Mouse (Mus musculus) G1E (cell line): ENCODE measurements around the gene Rhox3g. TPM values are rescaled to one million over a fixed set of nuclear protein-coding genes. Genes with fewer than 3 reads are reported as not detected.
"Not testable (repeated sequence)": the region's sequence is repeated elsewhere in the genome, so short reads cannot be mapped to it uniquely, and the experiment has no call there.

Experiments
- ATAC-seq: 2 replicates; pipeline ENCODE4 v1.8.0; 2016; ENCODE audit warnings: mild to moderate bottlenecking; ENCODE audit not compliant: insufficient number of reproducible peaks, poor library complexity, low FRiP score, severe bottlenecking; ENCODE audit errors: extremely low read depth
- DNase-seq: peaks from one replicate; pipeline ENCODE4 v3.0.0; 2012; ENCODE audit warnings: low spot score
- H3K27me3 ChIP-seq: 2 replicates; pipeline ENCODE4 v1.6.1; 2012; ENCODE audit warnings: mild to moderate bottlenecking, low read length, inconsistent platforms; ENCODE audit not compliant: insufficient read depth
- H3K36me3 ChIP-seq: replicated peaks from 2 replicates; pipeline ENCODE3; 2012; ENCODE audit warnings: mild to moderate bottlenecking, inconsistent platforms
- H3K4me1 ChIP-seq: 2 replicates; pipeline ENCODE4 v1.6.1; 2012; ENCODE audit warnings: low read depth, low read length, inconsistent platforms, mixed read lengths; ENCODE audit not compliant: insufficient read depth
- H3K4me3 ChIP-seq: 2 replicates; pipeline ENCODE4 v1.5.1; 2012; ENCODE audit warnings: low read depth, mild to moderate bottlenecking, inconsistent platforms, low read length, moderate library complexity, mixed read lengths
- H3K9me3 ChIP-seq: replicated peaks from 2 replicates; pipeline ENCODE4 v1.6.1; 2012; ENCODE audit warnings: inconsistent platforms
- polyA plus RNA-seq: library from polyadenylated mRNA; stranded (reverse); fragments of >175 nt; gene quantifications from 2 replicates; pipeline ENCODE4 v1.2.3, GENCODE M21; 2012
- total RNA-seq, 2 experiments: library from RNA; stranded (forward) in 1 of 2; stranded (reverse) in 1 of 2; fragments of 200-1000 nt in 1 of 2; fragments of >200 nt in 1 of 2; fragmentation: Nextera tagmentation in 1 of 2; gene quantifications; 2 replicates each; pipeline ENCODE4 v1.2.3; 2014 to 2017

Rhox3g gene
- total RNA-seq (2014; fragmentation: Nextera tagmentation) (not detected in 2 replicates), total RNA-seq (2017) (not detected in 2 replicates), polyA plus RNA-seq (not detected in 2 replicates)

- not testable (repeated sequence) for DNase-seq, H3K27me3 ChIP-seq, H3K36me3 ChIP-seq, H3K4me3 ChIP-seq, ATAC-seq, H3K9me3 ChIP-seq, H3K4me1 ChIP-seq
Measured at GRCm38 (mm10) chrX:37628512-37628911, at the start of gene Rhox3g. Rhox3g (minus strand) TSS chrX:37628612.

- not testable (repeated sequence) for H3K4me3 ChIP-seq, H3K4me1 ChIP-seq, H3K9me3 ChIP-seq, H3K27me3 ChIP-seq, H3K36me3 ChIP-seq, ATAC-seq, DNase-seq
Measured at GRCm38 (mm10) chrX:37673177-37673576, 44.8 kb upstream of the Rhox3g start, which contains the start of gene Rhox2h. Rhox2h (minus strand) TSS chrX:37673277.

GRCm38 (mm10) chrX:37668664-37669063, 40.3 kb upstream of the Rhox3g start, which contains the start of gene Rhox3h:
Rhox3h (minus strand) TSS chrX:37668764.
- H3K4me1 ChIP-seq, ATAC-seq: not testable (repeated sequence)

GRCm38 (mm10) chrX:37651227-37651626, 22.8 kb upstream of the Rhox3g start, which contains the start of gene Rhox4g:
Rhox4g (minus strand) TSS chrX:37651327.
- ATAC-seq, DNase-seq: not testable (repeated sequence)

More at GRCm38 (mm10) chrX:37668664-37669063, 40.3 kb upstream of the Rhox3g start, which contains the start of gene Rhox3h:
- DNase-seq, H3K27me3 ChIP-seq, H3K9me3 ChIP-seq, H3K4me3 ChIP-seq, H3K36me3 ChIP-seq: not testable (repeated sequence)

GRCm38 (mm10) chrX:37643370-37643769, 15.0 kb upstream of the Rhox3g start, which contains the start of gene Rhox2g:
Rhox2g (minus strand) TSS chrX:37643470.
- not testable (repeated sequence) for DNase-seq

More at GRCm38 (mm10) chrX:37651227-37651626, 22.8 kb upstream of the Rhox3g start, which contains the start of gene Rhox4g:
- H3K9me3 ChIP-seq, H3K4me1 ChIP-seq, H3K36me3 ChIP-seq, H3K4me3 ChIP-seq, H3K27me3 ChIP-seq: not testable (repeated sequence)

GRCm38 (mm10) chrX:37607604-37608003, 20.8 kb downstream of the Rhox3g start, which contains the start of gene Rhox4f:
Rhox4f (minus strand) TSS chrX:37607704.
- not testable (repeated sequence) for H3K4me1 ChIP-seq, H3K4me3 ChIP-seq, H3K27me3 ChIP-seq, H3K36me3 ChIP-seq, H3K9me3 ChIP-seq, DNase-seq, ATAC-seq

More at GRCm38 (mm10) chrX:37643370-37643769, 15.0 kb upstream of the Rhox3g start, which contains the start of gene Rhox2g:
- ATAC-seq, H3K36me3 ChIP-seq, H3K4me3 ChIP-seq, H3K27me3 ChIP-seq, H3K9me3 ChIP-seq, H3K4me1 ChIP-seq: not testable (repeated sequence)

- not testable (repeated sequence) for H3K4me3 ChIP-seq, H3K36me3 ChIP-seq, ATAC-seq, DNase-seq, H3K4me1 ChIP-seq, H3K9me3 ChIP-seq, H3K27me3 ChIP-seq
Measured at GRCm38 (mm10) chrX:37580692-37581091, 47.7 kb downstream of the Rhox3g start, which contains the start of gene Rhox3f. Rhox3f (plus strand) TSS chrX:37580992.

Other genes starting within 250 kb of the Rhox3g start
Only the 20 nearest of the 22 such genes appear.
- gene Rhox2b, start 216.5 kb downstream of the Rhox3g start, total RNA-seq (2014; fragmentation: Nextera tagmentation): not detected in 2 replicates
- 0.33 TPM in 1 of 2 replicates, not detected in the other for gene Rhox2b, start 216.5 kb downstream of the Rhox3g start, total RNA-seq (2017)
- gene Rhox2b, start 216.5 kb downstream of the Rhox3g start, polyA plus RNA-seq: not detected in 2 replicates
- not detected in 2 replicates for gene Rhox4b, start 196.1 kb downstream of the Rhox3g start, total RNA-seq (2014; fragmentation: Nextera tagmentation)
- not detected in 2 replicates for gene Rhox4b, start 196.1 kb downstream of the Rhox3g start, total RNA-seq (2017)
- gene Rhox4b, start 196.1 kb downstream of the Rhox3g start, polyA plus RNA-seq: not detected in 2 replicates
- gene Rhox2c, start 174.9 kb downstream of the Rhox3g start, total RNA-seq (2014; fragmentation: Nextera tagmentation): not detected in 2 replicates
- gene Rhox2c, start 174.9 kb downstream of the Rhox3g start, total RNA-seq (2017): not detected in 2 replicates
- not detected in 2 replicates for gene Rhox2c, start 174.9 kb downstream of the Rhox3g start, polyA plus RNA-seq
- gene Rhox3c, start 170.0 kb downstream of the Rhox3g start, total RNA-seq (2014; fragmentation: Nextera tagmentation): not detected in 2 replicates
- gene Rhox3c, start 170.0 kb downstream of the Rhox3g start, total RNA-seq (2017): not detected in 2 replicates
- not detected in 2 replicates for gene Rhox3c, start 170.0 kb downstream of the Rhox3g start, polyA plus RNA-seq
- gene Rhox4c, start 148.3 kb downstream of the Rhox3g start, total RNA-seq (2014; fragmentation: Nextera tagmentation): not detected in 2 replicates
- not detected in 2 replicates for gene Rhox4c, start 148.3 kb downstream of the Rhox3g start, total RNA-seq (2017)
- gene Rhox4c, start 148.3 kb downstream of the Rhox3g start, polyA plus RNA-seq: not detected in 2 replicates
- not detected in 2 replicates for gene Rhox2d, start 135.2 kb downstream of the Rhox3g start, total RNA-seq (2014; fragmentation: Nextera tagmentation)
- gene Rhox2d, start 135.2 kb downstream of the Rhox3g start, total RNA-seq (2017): not detected in 2 replicates
- gene Rhox2d, start 135.2 kb downstream of the Rhox3g start, polyA plus RNA-seq: not detected in 2 replicates
- not detected in 2 replicates for gene Rhox4d, start 114.3 kb downstream of the Rhox3g start, total RNA-seq (2014; fragmentation: Nextera tagmentation)
- 0.17 TPM in 1 of 2 replicates, not detected in the other for gene Rhox4d, start 114.3 kb downstream of the Rhox3g start, total RNA-seq (2017)
- gene Rhox4d, start 114.3 kb downstream of the Rhox3g start, polyA plus RNA-seq: not detected in 2 replicates
- not detected in 2 replicates for gene Rhox2e, start 98.2 kb downstream of the Rhox3g start, total RNA-seq (2014; fragmentation: Nextera tagmentation)
- not detected in 2 replicates for gene Rhox2e, start 98.2 kb downstream of the Rhox3g start, total RNA-seq (2017)
- gene Rhox2e, start 98.2 kb downstream of the Rhox3g start, polyA plus RNA-seq: not detected in 2 replicates
- not detected in 2 replicates for gene Rhox3e, start 86.6 kb downstream of the Rhox3g start, total RNA-seq (2014; fragmentation: Nextera tagmentation)
- not detected in 2 replicates for gene Rhox3e, start 86.6 kb downstream of the Rhox3g start, total RNA-seq (2017)
- not detected in 2 replicates for gene Rhox3e, start 86.6 kb downstream of the Rhox3g start, polyA plus RNA-seq
- gene Rhox4e, start 71.2 kb downstream of the Rhox3g start, total RNA-seq (2014; fragmentation: Nextera tagmentation): not detected in 2 replicates
- gene Rhox4e, start 71.2 kb downstream of the Rhox3g start, total RNA-seq (2017): not detected in 2 replicates
- gene Rhox4e, start 71.2 kb downstream of the Rhox3g start, polyA plus RNA-seq: not detected in 2 replicates
- not detected in 2 replicates for gene Rhox2f, start 57.2 kb downstream of the Rhox3g start, total RNA-seq (2014; fragmentation: Nextera tagmentation)
- not detected in 2 replicates for gene Rhox2f, start 57.2 kb downstream of the Rhox3g start, total RNA-seq (2017)
- not detected in 2 replicates for gene Rhox2f, start 57.2 kb downstream of the Rhox3g start, polyA plus RNA-seq
- gene Rhox3f, start 47.6 kb downstream of the Rhox3g start, total RNA-seq (2014; fragmentation: Nextera tagmentation): not detected in 2 replicates
- gene Rhox3f, start 47.6 kb downstream of the Rhox3g start, total RNA-seq (2017): not detected in 2 replicates
- gene Rhox3f, start 47.6 kb downstream of the Rhox3g start, polyA plus RNA-seq: not detected in 2 replicates
- not detected in 2 replicates for gene Rhox4f, start 20.9 kb downstream of the Rhox3g start, total RNA-seq (2014; fragmentation: Nextera tagmentation)
- gene Rhox4f, start 20.9 kb downstream of the Rhox3g start, total RNA-seq (2017): not detected in 2 replicates
- not detected in 2 replicates for gene Rhox4f, start 20.9 kb downstream of the Rhox3g start, polyA plus RNA-seq
- gene Rhox2g, start 14.9 kb upstream of the Rhox3g start, total RNA-seq (2014; fragmentation: Nextera tagmentation): not detected in 2 replicates
- not detected in 2 replicates for gene Rhox2g, start 14.9 kb upstream of the Rhox3g start, total RNA-seq (2017)
- not detected in 2 replicates for gene Rhox2g, start 14.9 kb upstream of the Rhox3g start, polyA plus RNA-seq
- not detected in 2 replicates for gene Rhox4g, start 22.7 kb upstream of the Rhox3g start, total RNA-seq (2014; fragmentation: Nextera tagmentation)
- 0.16 TPM in 1 of 2 replicates, not detected in the other for gene Rhox4g, start 22.7 kb upstream of the Rhox3g start, total RNA-seq (2017)
- gene Rhox4g, start 22.7 kb upstream of the Rhox3g start, polyA plus RNA-seq: not detected in 2 replicates
- gene Rhox3h, start 40.2 kb upstream of the Rhox3g start, total RNA-seq (2014; fragmentation: Nextera tagmentation): not detected in 2 replicates
- gene Rhox3h, start 40.2 kb upstream of the Rhox3g start, total RNA-seq (2017): not detected in 2 replicates
- not detected in 2 replicates for gene Rhox3h, start 40.2 kb upstream of the Rhox3g start, polyA plus RNA-seq
- not detected in 2 replicates for gene Rhox2h, start 44.7 kb upstream of the Rhox3g start, total RNA-seq (2014; fragmentation: Nextera tagmentation)
- 0.60 and 0.93 TPM in 2 replicates for gene Rhox2h, start 44.7 kb upstream of the Rhox3g start, total RNA-seq (2017)
- gene Rhox2h, start 44.7 kb upstream of the Rhox3g start, polyA plus RNA-seq: 0.07 TPM in 1 of 2 replicates, not detected in the other
- not detected in 2 replicates for gene Rhox5, start 176.2 kb upstream of the Rhox3g start, total RNA-seq (2014; fragmentation: Nextera tagmentation)
- gene Rhox5, start 176.2 kb upstream of the Rhox3g start, total RNA-seq (2017): 0.41 and 2.0 TPM in 2 replicates
- gene Rhox5, start 176.2 kb upstream of the Rhox3g start, polyA plus RNA-seq: 0.21 and 0.41 TPM in 2 replicates
- gene Rhox6, start 198.3 kb upstream of the Rhox3g start, total RNA-seq (2014; fragmentation: Nextera tagmentation): not detected in 2 replicates
- not detected in 2 replicates for gene Rhox6, start 198.3 kb upstream of the Rhox3g start, total RNA-seq (2017)
- not detected in 2 replicates for gene Rhox6, start 198.3 kb upstream of the Rhox3g start, polyA plus RNA-seq
- gene Rhox7a, start 203.1 kb upstream of the Rhox3g start, total RNA-seq (2014; fragmentation: Nextera tagmentation): not detected in 2 replicates
- gene Rhox7a, start 203.1 kb upstream of the Rhox3g start, total RNA-seq (2017): not detected in 2 replicates
- gene Rhox7a, start 203.1 kb upstream of the Rhox3g start, polyA plus RNA-seq: not detected in 2 replicates